Mouse (Mus musculus): Measurements from ENCODE around the gene Iqsec1. TPM values are rescaled to one million over a fixed set of nuclear protein-coding genes. Genes with fewer than 3 reads are reported as not detected.

Iqsec1 gene
- polyA plus RNA-seq, 1 experiment from 2014 or later: 8.7 TPM

GRCm38 (mm10) chr6:90709929-90710777 lies 278.3 kb downstream of the Iqsec1 start:
- H3K27ac ChIP-seq: no peak overlapping the region
- no peak overlapping the region for H3K4me3 ChIP-seq (replicated peaks)
- no peaks in the 10 kb centered on the region for H3K9me3 ChIP-seq
- 81% methylated on average over 9 of the region's 9 CpGs for WGBS
- no peak overlapping the region for H3K4me2 ChIP-seq (replicated peaks)
- no peak overlapping the region for H3K9ac ChIP-seq
- no peaks in the 10 kb centered on the region for H3K27me3 ChIP-seq (replicated peaks)
- H3K4me1 ChIP-seq (replicated peaks): peaks cover 58% of the 10 kb centered on the region
- ATAC-seq: peak; percentile 22; the same call in 1 of the 2 replicates
- no peaks in the 10 kb centered on the region for H3K36me3 ChIP-seq

GRCm38 (mm10) chr6:90708061-90708618 lies 280.3 kb downstream of the Iqsec1 start:
- Histone ChIP-seq H3K4me2 (replicated peaks) (no peak overlapping the region), H3K27me3 (replicated peaks) (no peaks in the 10 kb centered on the region), H3K27ac (no peak overlapping the region), H3K9ac (no peak overlapping the region), H3K4me3 (replicated peaks) (no peak overlapping the region), H3K4me1 (replicated peaks) (peaks cover 52% of the 10 kb centered on the region), H3K9me3 (no peaks in the 10 kb centered on the region), H3K36me3 (no peaks in the 10 kb centered on the region)
- ATAC-seq: no peak

GRCm38 (mm10) chr6:90707143-90707542 lies 281.3 kb downstream of the Iqsec1 start:
- WGBS: 75% methylated on average over 4 of the region's 4 CpGs
- H3K4me2 ChIP-seq (replicated peaks): no peak overlapping the region
- H3K9me3 ChIP-seq: no peaks in the 10 kb centered on the region
- H3K9ac ChIP-seq: no peak overlapping the region
- no peaks in the 10 kb centered on the region for H3K36me3 ChIP-seq
- H3K27me3 ChIP-seq (replicated peaks): no peaks in the 10 kb centered on the region
- ATAC-seq: peak; percentile 57; the same call in 1 of the 2 replicates
- no peak overlapping the region for H3K27ac ChIP-seq
- no peak overlapping the region for H3K4me3 ChIP-seq (replicated peaks)
- peaks cover 47% of the 10 kb centered on the region for H3K4me1 ChIP-seq (replicated peaks)

GRCm38 (mm10) chr6:90706490-90706889 lies 282.0 kb downstream of the Iqsec1 start:
- Histone ChIP-seq H3K4me2 (replicated peaks) (no peak overlapping the region), H3K27me3 (replicated peaks) (no peaks in the 10 kb centered on the region), H3K4me1 (replicated peaks) (peaks cover 41% of the 10 kb centered on the region), H3K4me3 (replicated peaks) (no peak overlapping the region), H3K9me3 (no peaks in the 10 kb centered on the region), H3K9ac (no peak overlapping the region), H3K27ac (peak overlapping the region; percentile 36; the same call in 1 of the 2 replicates), H3K36me3 (no peaks in the 10 kb centered on the region)
- 72% methylated on average over 10 of the region's 10 CpGs for WGBS
- no peak for ATAC-seq

GRCm38 (mm10) chr6:90705738-90706137 lies 282.7 kb downstream of the Iqsec1 start:
- H3K9me3 ChIP-seq: no peaks in the 10 kb centered on the region
- 87% methylated on average over 3 of the region's 3 CpGs for WGBS
- ATAC-seq: no peak
- no peaks in the 10 kb centered on the region for H3K36me3 ChIP-seq
- no peaks in the 10 kb centered on the region for H3K27me3 ChIP-seq (replicated peaks)
- no peak overlapping the region for H3K4me2 ChIP-seq (replicated peaks)
- H3K4me3 ChIP-seq (replicated peaks): no peak overlapping the region
- H3K4me1 ChIP-seq (replicated peaks): peaks cover 34% of the 10 kb centered on the region
- H3K9ac ChIP-seq: no peak overlapping the region
- no peak overlapping the region for H3K27ac ChIP-seq

GRCm38 (mm10) chr6:90704705-90705344 lies 283.7 kb downstream of the Iqsec1 start:
- Histone ChIP-seq H3K9me3 (no peaks in the 10 kb centered on the region), H3K9ac (no peak overlapping the region), H3K36me3 (no peaks in the 10 kb centered on the region), H3K4me1 (replicated peaks) (peaks cover 39% of the 10 kb centered on the region), H3K4me3 (replicated peaks) (no peak overlapping the region), H3K27ac (no peak overlapping the region), H3K27me3 (replicated peaks) (no peaks in the 10 kb centered on the region), H3K4me2 (replicated peaks) (no peak overlapping the region)
- 59% methylated on average over 2 of the region's 2 CpGs for WGBS
- ATAC-seq: no peak

GRCm38 (mm10) chr6:90703782-90704181 lies 284.7 kb downstream of the Iqsec1 start:
- H3K27ac ChIP-seq: peak overlapping the region; percentile 15
- no peak overlapping the region for H3K4me2 ChIP-seq (replicated peaks)
- peaks cover 40% of the 10 kb centered on the region for H3K4me1 ChIP-seq (replicated peaks)
- no peak overlapping the region for H3K4me3 ChIP-seq (replicated peaks)
- no peaks in the 10 kb centered on the region for H3K27me3 ChIP-seq (replicated peaks)
- ATAC-seq: no peak
- no peaks in the 10 kb centered on the region for H3K36me3 ChIP-seq
- 61% methylated on average over 2 of the region's 2 CpGs for WGBS
- no peak overlapping the region for H3K9ac ChIP-seq
- no peaks in the 10 kb centered on the region for H3K9me3 ChIP-seq

- H3K9me3 ChIP-seq: no peaks in the 10 kb centered on the region
- peak overlapping the region; percentile 15; the same call in 1 of the 2 replicates for H3K27ac ChIP-seq
- H3K4me1 ChIP-seq (replicated peaks): peaks cover 40% of the 10 kb centered on the region
- ATAC-seq: 0 out of 2 replicates have a peak, but pooled peaks have one; percentile 15
- H3K36me3 ChIP-seq: no peaks in the 10 kb centered on the region
- H3K9ac ChIP-seq: no peak overlapping the region
- no peak overlapping the region for H3K4me3 ChIP-seq (replicated peaks)
- no peaks in the 10 kb centered on the region for H3K27me3 ChIP-seq (replicated peaks)
- WGBS: 37% methylated on average over 4 of the region's 4 CpGs
- no peak overlapping the region for H3K4me2 ChIP-seq (replicated peaks)
These were observed 285.4 kb downstream of the Iqsec1 start for GRCm38 (mm10) chr6:90702837-90703735.

- Histone ChIP-seq H3K4me1 (replicated peaks) (peaks cover 38% of the 10 kb centered on the region), H3K36me3 (no peaks in the 10 kb centered on the region), H3K4me2 (replicated peaks) (no peak overlapping the region), H3K27ac (no peak overlapping the region), H3K4me3 (replicated peaks) (no peak overlapping the region), H3K9me3 (no peaks in the 10 kb centered on the region), H3K27me3 (replicated peaks) (no peaks in the 10 kb centered on the region), H3K9ac (no peak overlapping the region)
- ATAC-seq: no peak
These were observed 286.3 kb downstream of the Iqsec1 start for GRCm38 (mm10) chr6:90702197-90702596.

GRCm38 (mm10) chr6:90701391-90701790 lies 287.1 kb downstream of the Iqsec1 start:
- H3K4me2 ChIP-seq (replicated peaks): no peak overlapping the region
- H3K27me3 ChIP-seq (replicated peaks): no peaks in the 10 kb centered on the region
- no peak overlapping the region for H3K9ac ChIP-seq
- no peaks in the 10 kb centered on the region for H3K36me3 ChIP-seq
- H3K4me1 ChIP-seq (replicated peaks): peaks cover 30% of the 10 kb centered on the region
- 85% methylated on average over 2 of the region's 2 CpGs for WGBS
- H3K4me3 ChIP-seq (replicated peaks): no peak overlapping the region
- H3K27ac ChIP-seq: no peak overlapping the region
- ATAC-seq: no peak
- no peaks in the 10 kb centered on the region for H3K9me3 ChIP-seq

- 91% methylated on average over 2 of the region's 2 CpGs for WGBS
- no peak overlapping the region for H3K4me3 ChIP-seq (replicated peaks)
- no peak for ATAC-seq
- no peak overlapping the region for H3K9ac ChIP-seq
- no peaks in the 10 kb centered on the region for H3K9me3 ChIP-seq
- H3K4me2 ChIP-seq (replicated peaks): no peak overlapping the region
- no peaks in the 10 kb centered on the region for H3K27me3 ChIP-seq (replicated peaks)
- peaks cover 23% of the 10 kb centered on the region for H3K4me1 ChIP-seq (replicated peaks)
- no peaks in the 10 kb centered on the region for H3K36me3 ChIP-seq
- H3K27ac ChIP-seq: no peak overlapping the region
These were observed 287.7 kb downstream of the Iqsec1 start for GRCm38 (mm10) chr6:90700737-90701136.

- ATAC-seq: no peak
- H3K4me3 ChIP-seq (replicated peaks): no peak overlapping the region
- H3K27me3 ChIP-seq (replicated peaks): no peaks in the 10 kb centered on the region
- peaks cover 23% of the 10 kb centered on the region for H3K4me1 ChIP-seq (replicated peaks)
- H3K36me3 ChIP-seq: no peaks in the 10 kb centered on the region; the same call in 1 of the 2 replicates
- H3K4me2 ChIP-seq (replicated peaks): no peak overlapping the region
- 58% methylated on average over 1 of the region's 1 CpGs for WGBS
- H3K9me3 ChIP-seq: no peaks in the 10 kb centered on the region
- no peak overlapping the region for H3K27ac ChIP-seq
- H3K9ac ChIP-seq: no peak overlapping the region
These were observed 288.4 kb downstream of the Iqsec1 start for GRCm38 (mm10) chr6:90700068-90700467.
